Mouse (Mus musculus): ENCODE data around the gene 1700067K01Rik. TPM values are rescaled to one million over a fixed set of nuclear protein-coding genes. Genes with fewer than 3 reads are reported as not detected.

The 1700067K01Rik gene
- polyA plus RNA-seq (2016; fragmentation: Nextera tagmentation; extraction: Ambion mirVana): 0.52 and 0.54 TPM in 2 replicates

DNA sequence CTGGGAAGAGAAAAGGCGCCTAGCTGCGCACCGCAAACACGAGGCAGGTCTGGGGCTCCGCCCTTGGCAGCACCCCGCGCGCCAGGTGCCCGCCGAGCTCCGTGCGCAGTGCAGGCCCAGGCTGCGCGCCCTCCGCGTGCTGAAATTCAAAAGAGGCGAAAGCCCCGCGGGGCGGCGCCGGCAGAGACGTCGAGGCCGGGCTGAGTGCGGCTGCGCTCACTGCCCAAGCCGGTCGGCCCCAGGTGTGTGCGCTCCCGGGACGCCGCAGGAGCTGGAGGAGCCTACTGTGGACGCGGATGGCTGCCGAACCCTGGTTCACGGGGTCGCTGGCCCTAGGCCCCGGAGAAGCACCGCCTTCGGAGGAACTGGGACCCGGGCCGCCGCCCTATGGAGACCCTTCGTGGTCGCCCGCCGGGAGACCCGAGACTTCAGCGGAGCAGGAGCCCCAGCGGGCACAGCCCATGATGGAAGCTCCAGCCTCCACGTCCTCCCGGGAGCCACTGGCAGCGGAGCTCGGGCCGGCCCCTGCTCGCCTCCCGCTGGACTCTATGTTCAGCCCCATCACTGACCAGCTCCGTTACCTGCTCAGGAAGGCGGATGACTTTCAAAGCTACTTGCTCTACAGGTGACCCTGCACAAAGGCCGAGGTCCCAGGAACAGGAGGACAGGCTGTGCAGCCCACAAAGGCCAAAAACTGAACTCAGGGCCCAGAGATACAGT lies at the start of gene 1700067K01Rik:
Gene 1700067K01Rik (plus strand): TSS at position 222 of the 720 bp plus-strand sequence.
- Histone ChIP-seq H3K36me3 (peaks cover 42% of the 10 kb centered on the region), H3K9me3 (no peaks in the 10 kb centered on the region), H3K27me3 (ENCODE audit: insufficient read depth, poor library complexity, severe bottlenecking) (peaks cover 51% of the 10 kb centered on the region), H3K4me1 (replicated peaks) (peaks cover 49% of the 10 kb centered on the region), H3K27ac (0 out of 2 replicates have a peak within 1 kb of the TSS, but pooled peaks have one; percentile 9), H3K4me3 (peak within 1 kb of the TSS; percentile 39)
- 16% methylated on average over 61 of the region's 61 CpGs for WGBS
- DNase-seq (ENCODE audit: low spot score): no peak

DNA sequence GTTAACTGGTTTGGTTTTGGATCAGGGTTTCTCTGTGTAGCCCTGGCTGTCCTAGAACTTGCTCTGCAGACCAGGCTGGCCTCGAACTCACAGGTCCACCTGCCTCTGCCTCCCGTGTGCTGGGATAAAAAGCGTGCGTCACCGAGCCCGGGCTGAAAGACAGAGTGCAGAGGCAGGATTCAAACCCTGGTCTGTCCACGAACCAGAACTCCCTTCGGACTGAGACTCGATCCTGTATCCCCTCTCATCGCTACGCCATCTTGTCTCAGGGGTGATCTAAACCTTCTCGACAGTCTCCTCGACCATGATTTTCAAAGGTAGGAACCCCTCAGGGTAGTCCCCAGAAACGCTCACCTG lies 46.6 kb upstream of the 1700067K01Rik start:
- H3K27me3 ChIP-seq (ENCODE audit: insufficient read depth, poor library complexity, severe bottlenecking): no peaks in the 10 kb centered on the region
- H3K36me3 ChIP-seq: peaks cover 10% of the 10 kb centered on the region; the same call in 1 of the 2 replicates
- no peaks in the 10 kb centered on the region for H3K9me3 ChIP-seq
- H3K4me1 ChIP-seq (replicated peaks): peaks cover 24% of the 10 kb centered on the region
- WGBS: under 1% methylated on average over 14 of the region's 14 CpGs
- H3K4me3 ChIP-seq: peak overlapping the region; percentile 84
- peak overlapping the region; percentile 86 for H3K27ac ChIP-seq
- no peak for DNase-seq (ENCODE audit: low spot score)

DNA sequence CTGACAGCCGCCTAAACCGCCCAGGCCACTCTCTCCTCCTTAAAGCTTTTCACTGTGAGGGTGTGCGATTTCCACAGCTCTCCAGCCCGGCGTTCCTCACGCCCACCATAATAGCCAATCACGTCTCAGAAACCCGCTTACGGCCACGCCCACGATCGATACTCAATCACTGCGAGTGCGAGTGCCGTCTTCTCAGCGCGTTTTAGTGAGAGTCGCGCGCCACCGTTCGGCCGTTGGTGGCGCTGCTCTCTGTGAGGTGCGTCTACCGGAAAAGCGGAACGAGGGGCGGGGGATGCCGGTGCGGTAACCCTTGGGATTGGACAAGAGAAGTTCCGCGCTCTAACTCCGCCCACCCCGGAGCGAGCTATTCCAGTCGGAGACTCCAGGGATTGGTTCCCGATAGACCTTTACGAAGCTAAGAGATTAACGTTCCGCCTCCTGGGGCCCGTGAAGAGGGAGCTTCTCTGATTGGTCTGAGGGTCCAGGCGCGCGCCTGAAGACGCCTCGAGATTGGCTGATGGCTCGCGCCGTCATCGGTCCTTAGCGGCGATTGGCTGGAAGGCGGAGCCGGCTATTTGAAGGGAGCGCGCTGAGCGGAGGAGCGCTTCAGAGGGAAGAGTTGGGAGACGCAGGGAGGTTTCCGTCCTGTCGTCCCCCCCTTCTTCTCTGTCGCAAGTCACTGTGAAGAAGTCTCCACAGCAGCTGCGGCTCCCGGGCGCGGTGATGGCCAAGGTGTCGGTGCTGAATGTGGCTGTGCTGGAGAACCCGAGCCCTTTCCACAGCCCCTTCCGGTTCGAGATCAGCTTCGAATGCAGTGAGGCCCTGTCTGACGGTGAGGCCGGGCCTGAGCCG lies 46.0 kb upstream of the 1700067K01Rik start, which contains the start of the genes Gm10644 and Asf1b:
Gene Gm10644 (minus strand): TSS at position 100 of the 852 bp plus-strand sequence.
Gene Asf1b (plus strand): TSS at position 402 of the 852 bp plus-strand sequence.
- H3K36me3 ChIP-seq: peaks cover 13% of the 10 kb centered on the region; the same call in 1 of the 2 replicates
- H3K27me3 ChIP-seq (ENCODE audit: insufficient read depth, poor library complexity, severe bottlenecking): no peaks in the 10 kb centered on the region
- WGBS: under 1% methylated on average over 75 of the region's 75 CpGs
- DNase-seq (ENCODE audit: low spot score): peak; percentile 100
- H3K27ac ChIP-seq: peak within 1 kb of the TSS; percentile 86
- peaks cover 24% of the 10 kb centered on the region for H3K4me1 ChIP-seq (replicated peaks)
- H3K9me3 ChIP-seq: no peaks in the 10 kb centered on the region
- H3K4me3 ChIP-seq: peak within 1 kb of the TSS; percentile 84

- peaks cover 24% of the 10 kb centered on the region for H3K4me1 ChIP-seq (replicated peaks)
- H3K27ac ChIP-seq: peak overlapping the region; percentile 86
- peak overlapping the region; percentile 84 for H3K4me3 ChIP-seq
- peaks cover 18% of the 10 kb centered on the region; the same call in 1 of the 2 replicates for H3K36me3 ChIP-seq
- H3K27me3 ChIP-seq (ENCODE audit: insufficient read depth, poor library complexity, severe bottlenecking): no peaks in the 10 kb centered on the region
- WGBS: under 1% methylated on average over 15 of the region's 15 CpGs
- H3K9me3 ChIP-seq: no peaks in the 10 kb centered on the region
- no peak for DNase-seq (ENCODE audit: low spot score)
Measured at GRCm38 (mm10) chr8:83955958-83956218, 45.4 kb upstream of the 1700067K01Rik start.

- Histone ChIP-seq H3K9me3 (no peaks in the 10 kb centered on the region), H3K4me1 (replicated peaks) (peaks cover 24% of the 10 kb centered on the region), H3K27me3 (ENCODE audit: insufficient read depth, poor library complexity, severe bottlenecking) (no peaks in the 10 kb centered on the region), H3K36me3 (peaks cover 18% of the 10 kb centered on the region; the same call in 1 of the 2 replicates), H3K27ac (no peak overlapping the region), H3K4me3 (peak overlapping the region; percentile 84)
- WGBS: 29% methylated on average over 1 of the region's 1 CpGs
- no peak for DNase-seq (ENCODE audit: low spot score)
Measured at GRCm38 (mm10) chr8:83956789-83957188, 44.5 kb upstream of the 1700067K01Rik start.

GRCm38 (mm10) chr8:83964015-83964765 lies 37.1 kb upstream of the 1700067K01Rik start:
- DNase-seq (ENCODE audit: low spot score): no peak
- Histone ChIP-seq H3K4me3 (no peak overlapping the region), H3K27ac (no peak overlapping the region), H3K9me3 (no peaks in the 10 kb centered on the region), H3K36me3 (peaks cover 68% of the 10 kb centered on the region), H3K4me1 (replicated peaks) (no peaks in the 10 kb centered on the region), H3K27me3 (ENCODE audit: insufficient read depth, poor library complexity, severe bottlenecking) (no peaks in the 10 kb centered on the region)
- WGBS: 91% methylated on average over 5 of the region's 5 CpGs

- H3K27me3 ChIP-seq (ENCODE audit: insufficient read depth, poor library complexity, severe bottlenecking): no peaks in the 10 kb centered on the region
- peaks cover 14% of the 10 kb centered on the region for H3K4me1 ChIP-seq (replicated peaks)
- H3K9me3 ChIP-seq: no peaks in the 10 kb centered on the region
- 90% methylated on average over 7 of the region's 7 CpGs for WGBS
- DNase-seq (ENCODE audit: low spot score): no peak
- no peak overlapping the region for H3K4me3 ChIP-seq
- H3K36me3 ChIP-seq: peaks cover 67% of the 10 kb centered on the region
- H3K27ac ChIP-seq: no peak overlapping the region
Measured at GRCm38 (mm10) chr8:83967701-83968100, 33.6 kb upstream of the 1700067K01Rik start.

- no peak for DNase-seq (ENCODE audit: low spot score)
- Histone ChIP-seq H3K9me3 (no peaks in the 10 kb centered on the region), H3K27ac (no peak overlapping the region), H3K4me1 (replicated peaks) (peaks cover 33% of the 10 kb centered on the region), H3K4me3 (peak overlapping the region; percentile 96; the same call in 1 of the 2 replicates), H3K36me3 (peaks cover 47% of the 10 kb centered on the region), H3K27me3 (ENCODE audit: insufficient read depth, poor library complexity, severe bottlenecking) (no peaks in the 10 kb centered on the region)
- WGBS: 91% methylated on average over 4 of the region's 4 CpGs
Measured at GRCm38 (mm10) chr8:83971121-83971520, 30.2 kb upstream of the 1700067K01Rik start.

- Histone ChIP-seq H3K36me3 (peaks cover 43% of the 10 kb centered on the region), H3K27me3 (ENCODE audit: insufficient read depth, poor library complexity, severe bottlenecking) (no peaks in the 10 kb centered on the region), H3K27ac (peak overlapping the region; percentile 92), H3K4me1 (replicated peaks) (peaks cover 33% of the 10 kb centered on the region), H3K4me3 (peak overlapping the region; percentile 96), H3K9me3 (no peaks in the 10 kb centered on the region)
- DNase-seq (ENCODE audit: low spot score): no peak
- WGBS: 73% methylated on average over 6 of the region's 6 CpGs
Measured at GRCm38 (mm10) chr8:83971661-83972060, 29.6 kb upstream of the 1700067K01Rik start.

GRCm38 (mm10) chr8:83972150-83973120 lies 28.9 kb upstream of the 1700067K01Rik start, which contains the start of gene Prkaca:
TSS of gene Prkaca (plus strand) at chr8:83972993.
- peak; percentile 99 for DNase-seq (ENCODE audit: low spot score)
- H3K27me3 ChIP-seq (ENCODE audit: insufficient read depth, poor library complexity, severe bottlenecking): no peaks in the 10 kb centered on the region
- H3K36me3 ChIP-seq: peaks cover 35% of the 10 kb centered on the region
- under 1% methylated on average over 94 of the region's 94 CpGs for WGBS
- peaks cover 37% of the 10 kb centered on the region for H3K4me1 ChIP-seq (replicated peaks)
- peak within 1 kb of the TSS; percentile 96 for H3K4me3 ChIP-seq
- H3K27ac ChIP-seq: peak within 1 kb of the TSS; percentile 92
- H3K9me3 ChIP-seq: no peaks in the 10 kb centered on the region

GRCm38 (mm10) chr8:83973161-83974031 lies 27.9 kb upstream of the 1700067K01Rik start:
- Histone ChIP-seq H3K36me3 (peaks cover 32% of the 10 kb centered on the region), H3K4me3 (peak overlapping the region; percentile 96), H3K4me1 (replicated peaks) (peaks cover 46% of the 10 kb centered on the region), H3K27me3 (ENCODE audit: insufficient read depth, poor library complexity, severe bottlenecking) (no peaks in the 10 kb centered on the region), H3K27ac (peak overlapping the region; percentile 92), H3K9me3 (no peaks in the 10 kb centered on the region)
- peak; percentile 10 for DNase-seq (ENCODE audit: low spot score)
- WGBS: 3% methylated on average over 37 of the region's 37 CpGs
